Mouse (Mus musculus) heart, postnatal 14 days (tissue): ENCODE measurements at regions not wholly inside any gene's neighbourhood (a gene's known extent, or its start where the extent isn't known, plus 50 kb on each side); places are given as distances from the start of the nearest gene placed in this dataset.

Source experiments
- DNase-seq, 2 experiments: peaks; one replicate each; pipeline ENCODE4 v3.0.0; 2021 to 2022
- intact Hi-C: fragments of 180-260 bp; cut with DNase I; formaldehyde crosslinking; loops from one replicate; pipeline ENCODE4 v1.15.1; 2025

DNA sequence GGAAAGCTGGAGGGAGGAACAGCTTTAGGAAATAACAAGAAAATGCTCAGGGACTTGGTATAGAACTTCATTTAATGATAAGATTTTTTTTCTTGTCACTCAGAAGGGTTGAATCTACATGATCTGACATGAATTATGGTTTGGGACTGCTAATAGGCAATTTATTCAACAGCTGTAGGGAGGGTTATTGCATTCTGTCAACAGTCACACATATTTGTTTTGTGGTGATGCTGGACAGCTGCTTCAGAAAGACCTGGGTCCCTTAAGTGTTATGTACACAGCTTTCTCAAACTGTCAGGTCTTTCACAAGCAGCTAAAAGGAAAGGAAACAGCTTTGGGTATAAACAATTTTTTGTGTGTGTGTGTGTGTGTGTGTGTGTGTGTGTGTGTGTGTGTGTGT is 101.0 kb upstream of the Mtpn start:
- intact Hi-C loops: no loop called here
- no peak for DNase-seq

DNA sequence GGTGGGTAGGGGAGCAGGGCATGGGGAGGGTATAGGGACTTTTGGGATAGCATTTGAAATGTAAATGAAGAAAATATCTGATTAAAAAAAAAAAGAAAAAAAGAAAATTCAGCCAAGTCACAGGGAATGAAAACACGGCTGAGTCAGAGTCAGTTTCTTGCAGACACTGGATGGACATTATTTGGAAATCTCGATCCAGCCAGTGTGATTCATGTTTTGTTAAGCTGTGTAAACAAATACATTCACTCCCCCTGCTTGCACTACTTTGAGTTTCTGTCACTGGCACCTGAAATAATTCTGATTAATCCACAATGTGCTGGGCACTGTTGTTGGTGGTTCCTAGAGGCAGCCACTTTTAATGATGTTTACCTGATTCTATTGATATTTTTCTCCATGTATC is 68.6 kb upstream of the Mtpn start:
- intact Hi-C loops: no loop called here
- no peak for DNase-seq

DNA sequence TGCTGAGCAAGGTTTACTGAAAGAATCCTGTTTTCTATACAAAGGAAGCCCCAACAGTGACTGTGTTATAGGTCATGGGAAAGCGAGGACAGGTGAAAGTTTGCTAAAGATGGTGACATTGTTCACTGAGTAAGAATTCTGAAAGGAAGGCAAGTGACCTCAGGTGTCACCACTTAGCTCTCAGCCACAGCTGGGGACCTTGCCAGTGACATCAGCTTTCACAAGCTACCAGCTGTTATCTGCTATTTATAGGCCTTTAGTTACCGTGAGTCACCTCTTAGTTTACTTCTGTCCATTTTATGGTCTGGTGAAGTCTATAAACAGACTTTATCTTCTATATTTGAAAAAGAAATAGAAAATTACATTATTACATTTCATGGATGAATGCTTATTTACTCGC is 65.4 kb upstream of the Mtpn start:
- intact Hi-C loops: no loop called here
- peak; percentile 6 to 16 for DNase-seq

DNA sequence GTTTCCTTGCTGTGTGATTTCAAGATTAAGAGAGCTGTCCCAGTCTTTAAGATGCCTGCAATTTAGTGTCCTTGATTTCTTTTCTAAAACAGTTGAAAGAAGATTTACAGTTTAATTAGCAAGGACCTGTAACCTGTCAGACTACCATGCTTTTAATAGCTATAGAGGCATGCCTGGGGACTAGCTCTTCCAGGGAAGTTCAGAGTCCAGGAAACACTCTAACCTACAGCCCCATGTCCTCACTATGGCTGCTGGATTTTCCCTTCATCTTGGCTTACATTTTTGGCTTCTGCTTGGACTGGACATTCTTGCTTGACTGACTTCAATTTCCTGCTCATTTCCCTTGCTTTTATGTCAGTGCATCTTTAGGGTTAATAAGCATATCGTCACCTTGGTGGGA is 61.7 kb upstream of the Mtpn start:
- intact Hi-C loops: no loop called here
- DNase-seq: no peak

DNA sequence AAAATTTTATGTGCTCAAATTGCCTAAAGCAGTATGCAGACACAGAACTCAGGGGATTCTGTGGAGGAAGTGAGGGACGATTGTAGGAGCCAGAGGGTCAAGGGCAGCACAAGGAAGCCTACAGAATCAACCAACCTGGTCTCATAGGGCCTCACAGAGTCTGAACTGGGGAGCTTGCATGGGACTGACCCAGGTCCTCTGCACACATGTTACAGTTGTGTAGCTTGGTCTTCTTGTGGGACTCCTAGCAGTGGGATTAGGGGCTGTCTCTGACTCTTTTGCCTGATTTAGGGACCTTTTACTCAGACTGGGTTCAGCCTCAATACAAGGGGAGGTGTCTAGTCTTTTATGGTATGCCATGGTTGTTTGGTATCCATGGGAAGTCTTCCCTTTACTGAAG is 60.2 kb upstream of the Mtpn start:
- intact Hi-C loops: no loop called here
- DNase-seq: no peak

DNA sequence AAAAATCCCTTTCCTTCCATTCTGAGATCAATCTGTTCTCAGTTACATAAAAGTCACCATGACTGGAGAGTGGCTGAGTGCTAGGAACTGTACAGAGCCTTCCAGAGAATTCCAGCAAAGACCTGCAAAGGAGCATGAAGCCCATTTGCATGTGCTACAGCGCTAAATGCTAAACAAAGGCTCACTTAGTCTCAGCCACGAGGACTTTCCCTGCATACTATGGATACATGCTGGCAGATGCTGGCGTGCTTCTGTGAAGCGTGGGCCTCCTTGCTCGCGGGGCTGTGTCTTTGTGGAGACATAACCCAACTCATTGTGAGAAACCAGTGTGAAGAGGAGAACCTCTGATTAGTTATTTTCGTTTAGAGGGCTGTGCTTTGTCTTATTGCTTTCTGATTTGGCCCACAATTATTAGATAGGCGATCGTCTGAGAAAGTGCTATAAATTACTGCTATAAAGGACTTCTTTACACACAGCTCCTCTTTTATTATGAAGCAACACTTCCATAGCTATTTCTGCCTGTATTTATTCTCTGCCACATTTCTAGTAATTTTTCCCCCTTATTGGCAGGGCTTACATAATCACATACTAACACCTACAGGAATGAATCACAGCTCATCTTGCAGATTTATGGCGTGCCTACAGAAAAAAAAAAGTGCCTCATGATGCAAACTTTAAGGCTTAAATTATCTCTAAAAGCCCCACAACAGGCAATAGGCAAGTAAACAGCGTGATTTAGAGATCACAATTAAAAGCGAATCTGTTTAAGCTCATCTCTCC is 58.9 kb upstream of the Mtpn start:
- intact Hi-C loops: no loop called here
- no peak for DNase-seq

DNA sequence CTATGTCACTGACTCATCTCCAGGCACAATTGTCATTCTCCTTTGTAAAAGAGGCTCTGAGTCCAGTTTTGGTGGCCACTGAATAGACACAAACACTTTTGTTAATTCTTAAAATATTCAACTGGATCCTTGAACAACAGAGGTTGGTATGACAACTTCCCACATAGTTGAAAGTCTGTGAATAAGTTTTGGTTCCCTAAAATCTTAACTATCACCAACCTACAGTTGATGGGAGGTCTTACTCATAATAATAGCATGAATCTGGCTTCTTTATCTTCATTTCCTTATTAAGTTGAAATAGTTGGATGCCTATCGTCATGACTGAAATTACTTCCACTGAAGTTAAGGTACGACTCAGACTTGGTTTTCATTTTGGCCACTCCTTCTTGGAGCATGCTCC is 55.3 kb upstream of the Mtpn start:
- no peak for DNase-seq
- intact Hi-C loops: no loop called here

DNA sequence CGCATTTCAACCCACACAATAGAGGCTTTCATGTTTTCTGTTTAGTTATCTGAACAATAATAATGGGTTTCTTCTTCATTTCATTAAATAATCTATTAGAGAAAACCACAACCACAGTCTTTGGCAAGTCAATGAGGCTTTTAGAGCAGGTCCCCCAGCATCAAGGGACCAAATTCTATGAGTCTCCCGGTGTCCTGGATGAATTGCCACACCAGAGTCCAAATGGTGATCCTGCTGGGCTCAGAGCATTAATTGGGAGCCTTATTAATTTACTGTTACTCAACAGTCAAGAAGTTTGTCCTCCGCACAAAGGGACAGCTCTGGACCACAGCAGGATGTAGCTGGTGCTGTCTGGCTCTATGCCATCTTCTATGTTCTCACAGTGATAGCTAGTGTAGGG is 52.5 kb upstream of the Mtpn start:
- DNase-seq: no peak
- intact Hi-C loops: no loop called here
